Mouse (Mus musculus): ENCODE data around the gene Cfap97d1.

The Cfap97d1 gene

DNA sequence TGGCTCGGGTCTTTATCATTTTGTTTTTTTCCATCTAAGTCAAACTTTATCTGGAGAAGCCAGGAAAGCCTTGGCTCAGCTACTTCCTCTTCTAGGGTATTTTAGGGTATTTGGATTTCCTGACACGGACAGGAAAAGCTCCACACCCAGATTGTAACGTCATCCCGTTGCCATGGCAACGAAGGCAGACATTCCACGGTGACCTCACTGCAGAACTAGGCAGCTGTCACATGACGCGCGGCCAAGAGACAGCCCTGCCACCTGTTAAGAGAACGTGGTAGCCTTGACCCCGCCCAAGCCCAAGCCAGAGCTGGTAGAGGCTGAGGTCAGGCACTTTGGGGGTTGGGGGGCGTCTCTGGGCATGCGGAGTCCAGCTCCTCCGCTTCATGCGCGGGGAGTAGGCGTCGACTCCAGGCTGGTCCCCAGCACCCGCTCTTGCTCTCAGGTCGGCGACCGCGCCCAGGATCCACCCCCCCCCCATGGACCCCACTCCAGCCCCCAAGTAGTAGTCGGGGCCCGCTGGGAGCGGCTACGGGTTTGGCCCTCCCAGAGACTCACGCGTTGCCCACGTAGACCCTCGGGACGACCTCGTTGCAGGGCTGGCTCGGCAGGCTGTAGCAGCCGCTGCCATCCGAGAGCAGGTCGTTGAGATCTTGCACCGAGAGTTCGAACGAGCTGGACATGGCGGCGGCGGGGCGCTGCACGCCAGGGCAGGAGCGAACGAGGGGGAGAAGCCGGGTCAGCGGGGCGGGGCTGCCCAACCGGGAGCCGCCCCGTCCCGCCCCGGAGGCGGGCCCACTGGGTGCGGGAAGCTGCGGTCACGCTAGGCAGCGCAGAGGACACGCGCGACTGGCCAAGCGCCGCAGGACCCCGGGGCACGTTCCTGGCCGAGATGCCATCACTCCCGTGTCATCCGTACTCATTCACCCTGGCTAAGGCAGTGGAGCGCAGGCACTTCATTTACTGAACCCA, at the start of gene Cfap97d1:
Gene Cfap97d1 (plus strand): TSS at position 226 of the 972 bp plus-strand sequence.
- peak; percentile 92 for DNase-seq (ENCODE audit: extremely low spot score, low spot score)

DNA sequence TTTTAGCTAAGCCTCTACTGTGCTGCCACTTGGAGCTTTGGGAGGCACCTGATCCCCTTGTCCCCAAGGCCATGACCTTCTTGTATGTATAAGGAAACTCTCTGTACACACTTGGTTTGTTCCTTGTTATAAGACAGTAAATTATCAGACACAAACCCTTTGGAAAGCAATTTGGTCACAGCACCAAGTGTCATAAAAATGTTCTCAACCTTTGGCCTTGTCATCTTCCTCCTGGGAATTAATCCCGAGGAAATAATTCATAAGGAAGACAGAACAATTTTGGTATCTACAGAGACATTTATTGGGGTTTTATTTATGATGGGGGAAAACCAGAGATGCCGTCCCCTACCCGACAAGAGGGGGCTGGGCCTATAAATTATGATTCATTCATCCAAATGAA, 48.3 kb upstream of the Cfap97d1 start:
- no peak for DNase-seq (ENCODE audit: extremely low spot score, low spot score)

DNA sequence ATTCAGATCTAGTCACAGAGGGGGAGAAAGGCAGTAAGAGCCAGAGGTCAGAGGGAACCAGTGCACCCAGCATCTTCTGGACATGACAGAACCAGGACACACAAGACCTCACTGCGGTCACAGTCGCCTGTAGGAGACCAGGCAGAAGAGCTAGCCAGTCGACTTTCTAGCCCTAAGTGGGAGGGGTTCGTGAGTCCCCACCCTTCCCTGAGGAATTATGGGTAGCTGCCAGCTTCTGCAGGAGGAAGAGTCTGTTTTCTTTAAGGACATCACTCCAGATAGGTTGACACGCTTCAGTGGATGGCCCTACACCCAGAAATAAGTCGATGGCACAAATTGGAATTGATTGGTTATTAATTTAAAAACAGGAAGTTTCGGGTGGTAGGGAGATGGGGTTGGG, 47.7 kb upstream of the Cfap97d1 start:
- no peak for DNase-seq (ENCODE audit: extremely low spot score, low spot score)

DNA sequence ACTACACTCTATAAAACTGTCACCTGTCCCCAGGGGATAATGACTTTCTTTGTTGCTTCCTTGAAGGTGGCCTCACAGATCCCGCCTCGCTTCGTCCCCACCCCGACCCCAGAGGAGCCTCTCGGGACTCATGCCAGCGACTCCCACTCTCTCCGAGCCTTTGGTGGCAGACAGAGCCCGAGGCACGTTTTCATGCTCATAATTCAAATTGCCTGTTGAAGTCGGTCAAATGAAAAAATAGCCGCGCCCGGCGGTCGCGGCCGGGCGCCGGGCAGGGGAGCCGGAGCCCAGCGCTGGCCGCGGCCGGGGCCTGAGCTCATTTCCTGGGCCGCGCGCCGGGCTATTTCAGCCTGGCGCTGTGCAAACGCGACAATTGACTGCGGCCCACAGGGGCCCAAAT, 47.0 kb upstream of the Cfap97d1 start:
- peak; percentile 64 for DNase-seq (ENCODE audit: extremely low spot score, low spot score)

DNA sequence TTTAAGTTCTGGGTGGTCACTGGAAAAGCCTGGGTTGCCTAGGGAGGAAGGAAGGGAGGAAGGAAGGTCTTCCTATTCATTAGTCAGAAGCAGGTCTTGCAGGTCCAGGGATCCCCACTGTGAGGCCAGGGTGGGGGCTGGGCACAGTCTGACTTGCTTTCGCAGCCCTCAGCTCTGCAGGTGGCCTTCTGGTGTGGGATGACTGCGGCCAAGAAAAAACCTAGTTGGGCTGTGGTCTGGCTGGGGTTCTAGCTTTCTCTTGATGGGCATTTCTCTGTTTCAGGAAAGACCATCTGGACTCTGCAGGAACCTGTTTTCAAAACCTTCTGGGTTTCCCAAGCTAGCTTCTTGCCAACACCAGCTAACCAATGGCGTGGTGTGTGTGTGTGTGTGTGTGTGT, 41.0 kb upstream of the Cfap97d1 start:
- no peak for DNase-seq (ENCODE audit: extremely low spot score, low spot score)

DNA sequence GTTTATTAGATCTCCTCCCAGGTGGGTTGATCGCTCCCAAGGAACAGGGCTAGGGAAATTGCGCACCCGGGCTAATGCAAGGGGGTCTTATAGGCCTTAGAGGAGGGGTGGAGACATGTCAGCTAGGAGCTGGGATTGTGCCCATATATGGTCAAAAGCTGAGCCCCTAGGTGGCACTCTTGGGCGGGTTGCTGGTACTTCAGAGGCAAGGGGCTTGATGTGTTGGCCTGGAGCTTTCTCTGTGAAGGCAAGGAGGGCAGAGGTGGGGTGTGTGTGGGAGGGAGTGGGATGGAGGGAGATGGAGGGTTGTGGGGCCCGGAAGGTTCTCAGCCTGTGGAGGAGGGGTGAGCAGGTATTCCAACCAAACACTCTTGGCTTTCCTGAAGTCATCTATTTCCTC, 37.6 kb upstream of the Cfap97d1 start:
- no peak for DNase-seq (ENCODE audit: extremely low spot score, low spot score)

DNA sequence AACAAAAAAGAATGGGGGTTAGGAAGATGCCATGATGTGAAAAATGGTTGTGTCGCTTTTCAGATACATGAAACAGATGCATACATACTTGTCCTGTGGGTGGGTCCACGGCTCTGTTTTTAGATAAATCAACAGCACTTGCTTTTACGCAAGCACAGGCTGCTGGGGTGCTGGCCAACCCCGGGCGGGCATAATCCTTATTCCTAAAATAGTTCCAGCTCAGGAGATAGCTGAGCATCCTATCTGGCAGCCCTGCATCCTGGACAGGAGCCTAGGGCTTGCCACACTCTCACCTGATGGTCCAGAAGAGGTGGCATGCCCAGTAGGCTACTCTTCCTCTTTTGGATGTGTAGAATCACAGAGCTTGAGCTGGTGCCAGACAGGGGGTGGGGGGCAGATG, 34.1 kb upstream of the Cfap97d1 start:
- DNase-seq (ENCODE audit: extremely low spot score, low spot score): no peak

DNA sequence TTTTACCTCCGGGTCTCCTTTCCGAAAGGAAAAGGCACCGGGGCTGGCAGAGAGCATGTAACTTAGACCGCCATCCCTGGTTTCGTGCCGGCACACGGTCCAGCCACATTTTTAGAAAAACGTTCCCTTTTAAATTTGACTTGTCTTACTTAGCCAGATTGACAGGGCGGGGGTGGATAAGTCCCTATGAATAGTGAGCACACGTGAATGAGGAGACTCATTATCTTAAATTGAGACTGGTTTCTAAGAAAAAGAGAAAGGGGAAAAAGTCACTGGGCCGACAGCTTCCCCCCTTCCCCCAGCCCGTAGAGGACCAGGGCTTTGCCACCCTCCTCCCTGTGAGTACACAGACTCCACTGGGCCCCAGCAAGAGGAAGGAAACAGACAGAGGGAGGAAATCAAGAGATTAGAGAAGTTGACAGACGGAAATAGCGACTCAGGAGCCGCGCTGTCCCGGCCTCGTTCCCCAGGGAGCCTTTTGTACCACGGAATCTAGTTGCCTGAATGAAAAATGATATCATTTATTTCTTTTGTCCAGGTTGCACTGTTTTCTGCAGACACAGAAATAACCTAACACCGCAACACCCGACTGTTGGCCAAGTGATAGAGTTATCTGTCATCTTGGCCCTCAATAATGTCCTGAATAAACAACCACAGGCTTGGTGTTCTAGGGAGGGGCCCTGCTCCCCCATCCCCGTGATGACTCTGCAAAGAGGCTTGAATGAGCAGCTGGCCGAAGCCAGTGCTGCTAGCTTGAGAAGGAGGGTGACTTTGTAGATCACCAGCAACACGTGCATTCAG, 31.3 kb upstream of the Cfap97d1 start:
- no peak for DNase-seq (ENCODE audit: extremely low spot score, low spot score)

DNA sequence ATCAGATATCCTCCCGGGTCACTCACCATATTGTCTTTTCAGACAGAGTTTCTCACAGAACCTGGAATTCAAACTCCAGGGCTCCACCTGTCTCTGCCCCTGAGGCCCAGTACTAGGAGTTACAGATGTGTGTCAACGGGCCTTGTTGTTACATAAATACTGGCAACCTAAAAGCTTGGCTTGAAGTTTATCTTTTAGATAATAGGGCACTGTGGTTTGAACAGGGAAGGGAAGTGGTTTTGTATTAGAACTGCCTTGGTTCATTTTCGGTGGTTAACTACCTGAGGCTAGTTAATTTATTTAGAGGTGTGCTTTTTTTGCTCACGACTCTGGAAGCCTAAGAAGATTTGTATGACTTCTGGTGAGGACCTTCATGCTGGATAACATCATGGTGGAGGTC, 30.6 kb upstream of the Cfap97d1 start:
- no peak for DNase-seq (ENCODE audit: extremely low spot score, low spot score)

DNA sequence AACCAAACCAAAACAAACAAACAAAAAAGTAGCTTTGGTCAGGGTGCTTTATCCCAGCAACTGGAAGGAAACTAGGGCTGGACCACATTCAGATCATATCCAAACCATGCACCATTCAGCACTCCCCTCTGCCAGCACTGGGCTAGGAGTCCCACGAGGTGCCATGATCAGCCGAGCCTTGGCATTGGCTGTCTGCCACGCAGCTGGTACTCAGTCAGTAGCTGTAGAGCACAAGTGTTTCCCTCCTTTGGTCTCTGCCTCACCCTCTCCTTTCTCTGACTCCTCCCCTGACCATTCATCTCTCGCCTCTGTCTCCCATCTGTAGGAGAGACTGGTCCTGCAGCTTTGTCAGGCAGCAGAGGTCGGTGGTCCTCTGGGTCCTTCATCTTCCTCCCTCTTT, 26.6 kb upstream of the Cfap97d1 start:
- no peak for DNase-seq (ENCODE audit: extremely low spot score, low spot score)

DNA sequence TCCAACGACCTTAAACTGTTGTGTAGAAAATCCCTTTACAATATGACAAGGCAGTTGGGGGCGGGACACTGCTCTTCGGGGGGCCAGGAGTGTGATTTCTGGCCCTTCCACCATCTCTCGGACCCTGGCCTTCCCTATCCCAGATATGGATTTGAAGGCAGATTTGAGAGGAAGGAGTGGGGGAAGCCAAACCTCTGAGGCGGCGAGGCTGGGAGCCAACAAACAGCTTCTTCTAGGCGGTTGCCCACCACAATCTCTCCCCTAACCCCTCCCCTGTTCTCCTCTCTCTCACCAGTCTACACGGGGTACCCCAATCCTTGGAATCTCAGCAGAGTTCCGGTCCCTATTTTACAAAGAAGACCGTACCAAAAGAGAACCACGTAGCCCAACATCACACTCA, 21.0 kb upstream of the Cfap97d1 start:
- no peak for DNase-seq (ENCODE audit: extremely low spot score, low spot score)

DNA sequence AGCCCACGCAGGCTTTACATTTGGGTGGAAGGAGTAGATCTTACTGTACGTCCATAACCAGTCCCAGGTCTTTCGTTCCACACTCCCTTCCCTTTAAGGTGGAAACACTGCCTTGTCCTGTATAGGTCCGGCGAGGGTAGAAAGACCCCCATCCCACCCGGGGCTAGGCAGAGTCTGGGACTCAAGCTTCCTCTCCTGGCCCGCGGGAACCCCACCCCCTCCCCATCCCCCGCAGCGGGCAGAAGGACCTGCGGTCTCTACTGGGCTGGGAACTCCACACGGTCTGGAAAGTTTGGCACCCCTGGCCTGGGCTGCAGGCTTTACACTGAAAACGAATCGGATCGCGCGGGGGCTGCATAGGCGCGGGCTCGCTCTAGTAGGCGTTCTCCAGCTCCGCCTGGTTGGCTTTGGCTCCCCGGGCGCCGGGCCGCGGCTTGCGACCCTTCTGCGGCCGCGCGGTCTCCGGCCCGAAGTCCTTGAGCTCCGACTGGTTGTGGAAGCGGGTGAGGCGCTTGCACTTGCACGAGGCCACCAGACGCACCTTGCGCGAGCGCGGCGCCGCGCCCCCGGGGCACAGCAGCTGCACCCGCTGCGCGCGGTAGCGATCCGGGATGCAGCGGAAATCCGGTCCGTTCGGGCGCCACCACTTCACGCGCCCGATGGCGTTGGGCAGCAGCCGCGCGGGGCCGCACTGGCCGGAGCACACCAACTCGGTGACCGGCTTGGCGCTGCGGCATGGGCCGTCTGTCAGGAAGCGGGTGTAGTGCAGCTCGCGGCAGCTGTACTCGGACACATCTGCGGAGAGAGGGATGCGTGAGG, 20.4 kb upstream of the Cfap97d1 start:
- DNase-seq (ENCODE audit: extremely low spot score, low spot score): peak; percentile 79

DNA sequence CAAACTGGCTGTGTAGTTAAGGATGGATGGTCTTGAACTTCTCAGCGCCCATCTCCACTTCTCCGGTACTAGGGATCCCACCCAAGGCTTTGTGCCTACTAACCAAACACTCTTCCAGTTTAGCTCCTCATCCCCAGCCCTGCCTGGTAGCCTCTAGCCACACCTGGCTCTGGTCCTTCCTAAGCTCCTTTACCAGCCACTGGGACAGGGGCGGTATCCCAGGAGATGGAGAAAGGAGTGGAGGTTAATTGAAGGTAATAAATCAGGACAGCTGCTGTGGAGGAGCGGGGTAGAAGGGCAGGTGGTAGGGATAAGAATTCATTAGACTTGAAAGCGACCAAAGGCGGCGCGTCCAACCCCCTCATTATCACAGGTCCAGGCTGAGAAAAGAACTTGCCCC, 19.4 kb upstream of the Cfap97d1 start:
- peak; percentile 45 for DNase-seq (ENCODE audit: extremely low spot score, low spot score)

DNA sequence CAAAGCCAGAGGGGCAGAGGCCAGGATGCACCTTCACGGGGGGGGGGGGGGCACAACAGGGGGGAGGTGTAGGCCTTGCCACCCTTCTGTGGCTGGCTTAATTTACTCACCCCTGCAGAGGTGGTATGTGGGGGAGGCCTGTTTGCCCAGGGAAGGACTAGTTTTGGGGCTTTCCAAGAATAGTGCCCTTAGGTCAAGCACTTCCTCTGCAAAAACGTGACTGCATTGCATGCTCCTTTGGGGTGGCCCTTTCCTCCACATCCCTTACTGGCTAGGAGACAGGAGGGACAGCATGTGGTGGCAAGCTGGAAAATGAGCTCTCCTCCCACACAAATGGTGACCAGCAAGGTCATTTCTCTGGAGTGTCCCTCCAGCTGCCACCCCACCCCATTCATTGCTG, 18.5 kb upstream of the Cfap97d1 start:
- no peak for DNase-seq (ENCODE audit: extremely low spot score, low spot score)

DNA sequence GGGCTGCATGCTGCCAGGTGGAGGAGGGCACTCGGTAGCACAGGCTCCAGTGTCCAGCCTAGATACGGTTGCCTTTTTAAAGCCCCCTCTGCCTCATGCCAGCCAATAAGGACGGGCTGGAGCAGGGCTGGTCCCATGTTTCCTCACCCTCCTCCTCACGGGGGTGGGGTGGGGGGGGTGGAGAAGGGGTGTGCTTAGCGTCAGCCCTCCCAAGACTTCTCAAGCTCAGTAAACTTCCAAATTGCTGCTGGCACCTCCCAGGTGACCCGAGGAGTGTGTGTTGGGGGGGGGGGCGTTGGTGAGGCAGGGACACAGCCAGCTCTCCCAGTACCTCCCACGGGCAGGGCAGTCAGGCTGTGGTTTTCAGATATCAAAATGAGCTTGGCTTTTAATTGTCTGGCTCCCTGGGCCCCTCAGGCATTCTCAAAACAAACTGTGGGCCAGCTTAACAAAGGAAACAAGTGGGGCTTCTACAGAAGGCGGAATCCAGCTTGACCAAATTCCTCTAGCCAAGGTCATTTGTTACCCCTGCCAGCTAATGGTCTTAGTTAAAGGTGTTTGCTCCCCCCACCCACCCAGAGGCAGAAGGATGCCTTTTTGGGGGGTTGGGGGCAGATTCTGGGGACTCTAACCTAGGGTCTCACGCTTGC, 17.0 kb upstream of the Cfap97d1 start, which contains the start of gene Sost:
Gene Sost (minus strand): TSS at position 51 of the 650 bp plus-strand sequence.
- no peak for DNase-seq (ENCODE audit: extremely low spot score, low spot score)

DNA sequence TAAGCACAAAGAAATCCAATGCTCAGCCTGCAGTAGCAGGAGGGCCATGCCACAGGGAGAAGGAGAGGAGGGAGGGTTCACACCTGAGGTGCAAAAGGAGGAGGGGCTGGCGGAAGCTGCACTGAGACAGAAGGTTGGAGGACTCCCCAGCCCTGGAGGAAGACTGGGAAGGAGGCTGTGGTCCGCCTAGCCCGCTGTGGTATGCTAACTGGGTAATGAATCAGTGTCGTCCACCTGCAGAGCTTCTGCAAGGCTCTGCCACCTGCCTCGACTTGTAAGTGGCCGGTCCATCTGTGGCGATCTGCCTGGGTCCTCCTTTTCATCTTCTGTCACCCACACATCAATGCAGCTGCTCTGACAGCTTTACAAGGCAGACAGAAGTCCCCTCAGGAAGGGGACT, 15.8 kb upstream of the Cfap97d1 start:
- no peak for DNase-seq (ENCODE audit: extremely low spot score, low spot score)

DNA sequence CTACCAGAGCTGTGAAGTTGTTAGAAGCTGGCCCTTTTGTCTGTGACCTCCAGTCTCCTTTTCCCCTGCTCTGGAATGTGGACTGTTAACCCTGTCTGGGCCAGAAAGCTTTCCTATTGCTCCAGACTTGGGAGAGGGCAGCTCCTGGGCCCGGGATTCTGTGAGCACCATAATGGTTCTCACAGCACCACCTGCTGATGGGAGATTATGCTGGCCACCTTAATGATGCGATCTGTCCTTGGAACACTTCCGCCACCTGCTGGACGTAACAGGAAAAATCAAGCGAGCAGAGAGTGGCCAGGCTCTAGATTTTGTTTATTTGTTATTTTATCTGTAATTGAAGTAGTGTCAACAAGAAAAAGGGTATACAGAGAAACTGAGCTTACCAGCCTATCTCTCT, 15.3 kb upstream of the Cfap97d1 start:
- DNase-seq (ENCODE audit: extremely low spot score, low spot score): peak; percentile 86

DNA sequence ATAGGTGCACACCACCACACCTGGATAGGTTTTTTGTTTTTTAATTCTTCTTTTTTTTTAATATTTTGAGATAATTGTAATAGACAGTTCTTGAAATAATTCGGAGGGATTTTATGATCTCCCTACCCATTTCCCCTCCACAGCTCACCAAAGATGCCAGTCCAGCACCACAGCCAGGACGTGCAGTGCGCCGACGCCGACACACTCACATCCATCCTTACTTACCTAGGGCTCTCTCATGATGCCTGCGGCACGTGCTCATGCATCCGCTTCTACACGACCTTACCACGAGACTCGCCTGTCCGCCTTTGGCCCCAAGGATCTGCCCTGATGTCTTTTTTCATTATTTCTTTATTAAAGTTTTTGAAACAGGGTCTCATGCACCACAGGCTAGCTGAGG, 14.2 kb upstream of the Cfap97d1 start:
- no peak for DNase-seq (ENCODE audit: extremely low spot score, low spot score)

DNA sequence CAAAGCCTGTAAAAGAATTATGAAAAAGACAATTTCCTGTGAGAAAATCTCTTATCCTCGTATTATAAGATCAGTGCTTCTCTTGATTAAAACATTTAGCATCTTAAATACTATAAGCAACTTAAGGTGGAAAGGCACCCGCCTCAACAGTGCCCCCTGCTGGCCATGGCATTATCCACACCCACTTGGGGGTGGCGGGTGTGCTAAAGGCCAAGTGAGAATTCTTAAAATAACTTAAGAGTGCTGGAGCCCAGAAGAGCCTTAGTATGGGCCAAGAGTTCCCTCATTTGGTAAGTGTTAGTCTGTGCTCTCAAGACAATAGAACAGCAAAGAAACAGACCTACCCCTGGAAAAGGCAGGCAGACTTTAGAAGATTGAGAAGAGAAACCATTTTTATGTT, 12.7 kb upstream of the Cfap97d1 start:
- DNase-seq (ENCODE audit: extremely low spot score, low spot score): no peak

DNA sequence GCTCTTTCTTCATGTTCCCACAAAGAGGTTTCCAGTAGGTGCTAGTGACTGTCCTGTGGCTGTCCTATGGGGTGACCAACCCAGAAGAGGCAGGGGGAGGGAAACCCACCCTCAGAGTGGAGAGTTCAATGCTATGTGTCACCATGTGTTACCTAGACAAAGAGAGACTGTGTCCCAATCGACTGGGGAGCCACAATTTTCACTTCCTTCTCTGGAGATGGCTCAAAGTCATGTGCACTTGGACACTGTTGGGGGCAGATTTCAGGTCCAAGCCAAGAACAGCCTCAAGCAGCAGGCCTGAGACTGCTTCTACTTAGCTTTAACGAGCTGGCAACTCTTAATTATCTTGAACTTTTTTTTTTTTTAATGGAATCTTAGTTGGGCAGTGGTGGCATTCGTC, 12.0 kb upstream of the Cfap97d1 start:
- DNase-seq (ENCODE audit: extremely low spot score, low spot score): no peak

DNA sequence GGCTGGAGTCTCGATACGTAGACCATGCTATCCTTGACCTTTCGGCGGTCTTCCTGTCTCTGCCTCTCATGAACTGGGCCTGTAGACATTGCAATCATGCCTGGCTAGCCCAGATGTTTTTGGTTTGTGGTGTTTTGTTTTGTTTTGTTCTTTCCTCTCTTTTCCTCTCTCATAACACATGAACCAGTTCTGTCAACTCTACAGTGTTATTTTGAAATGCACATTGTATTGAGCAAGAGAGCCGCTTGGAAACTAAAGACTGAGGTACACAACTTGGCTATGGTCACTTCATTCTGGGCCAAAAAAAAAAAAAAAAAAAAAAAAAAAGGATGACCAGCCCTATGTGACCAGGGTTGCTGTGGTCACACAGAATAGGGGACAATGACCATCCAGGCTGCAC, 11.4 kb upstream of the Cfap97d1 start:
- no peak for DNase-seq (ENCODE audit: extremely low spot score, low spot score)

Measured in neural tube, embryonic 10.5 days (tissue).